Mouse (Mus musculus) lung, postnatal 0 days (tissue): ENCODE measurements around the gene Fam196b.

Experiments
- CTCF ChIP-seq: IDR thresholded peaks from 2 replicates; pipeline ENCODE4 v1.5.1; 2016; ENCODE audit warnings: antibody characterized with exemption, mild to moderate bottlenecking
- EP300 ChIP-seq: IDR thresholded peaks from 2 replicates; pipeline ENCODE4 v1.6.1; 2016; ENCODE audit warnings: antibody characterized with exemption, mild to moderate bottlenecking, control low read depth

GRCm38 (mm10) chr11:34299550-34299949 is 15.1 kb upstream of the Fam196b start:
- no peak for TF ChIP-seq EP300
- TF ChIP-seq CTCF, result no peak
